Mouse (Mus musculus) ovary, postnatal 36 days (tissue): Measurements from ENCODE around the gene Rarg.

Experiments
- DNase-seq: peaks from one replicate; pipeline ENCODE4 v3.0.0; 2022; ENCODE audit warnings: low spot score, mixed read lengths

Gene Rarg

GRCm38 (mm10) chr15:102257202-102258075 is at the start of gene Rarg:
Gene Rarg (minus strand): TSS chr15:102257517.
- DNase-seq = peak; percentile 62

DNA sequence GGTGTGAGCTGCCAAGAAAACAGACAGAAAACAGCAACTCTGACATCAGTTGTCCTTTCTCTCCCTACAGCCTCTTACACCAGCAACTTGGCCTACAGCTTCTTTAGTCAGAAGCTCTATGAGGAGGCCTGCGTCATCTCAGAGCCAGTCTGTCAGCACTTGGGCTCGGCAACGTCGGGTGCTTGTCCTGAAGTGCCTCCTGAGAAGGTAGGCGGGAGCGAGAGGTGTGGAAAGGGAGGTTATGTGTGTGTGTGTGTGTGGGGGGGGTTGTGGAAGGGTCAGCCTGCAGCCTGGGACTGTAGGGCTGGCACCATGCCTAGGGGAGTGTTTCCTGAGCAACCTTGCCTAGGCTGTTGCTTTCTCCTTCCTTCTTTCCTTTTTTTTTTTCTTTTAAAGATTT is 45.2 kb upstream of the Rarg start:
- no peak for DNase-seq

GRCm38 (mm10) chr15:102296368-102297006 is 39.2 kb upstream of the Rarg start:
- DNase-seq = no peak

DNA sequence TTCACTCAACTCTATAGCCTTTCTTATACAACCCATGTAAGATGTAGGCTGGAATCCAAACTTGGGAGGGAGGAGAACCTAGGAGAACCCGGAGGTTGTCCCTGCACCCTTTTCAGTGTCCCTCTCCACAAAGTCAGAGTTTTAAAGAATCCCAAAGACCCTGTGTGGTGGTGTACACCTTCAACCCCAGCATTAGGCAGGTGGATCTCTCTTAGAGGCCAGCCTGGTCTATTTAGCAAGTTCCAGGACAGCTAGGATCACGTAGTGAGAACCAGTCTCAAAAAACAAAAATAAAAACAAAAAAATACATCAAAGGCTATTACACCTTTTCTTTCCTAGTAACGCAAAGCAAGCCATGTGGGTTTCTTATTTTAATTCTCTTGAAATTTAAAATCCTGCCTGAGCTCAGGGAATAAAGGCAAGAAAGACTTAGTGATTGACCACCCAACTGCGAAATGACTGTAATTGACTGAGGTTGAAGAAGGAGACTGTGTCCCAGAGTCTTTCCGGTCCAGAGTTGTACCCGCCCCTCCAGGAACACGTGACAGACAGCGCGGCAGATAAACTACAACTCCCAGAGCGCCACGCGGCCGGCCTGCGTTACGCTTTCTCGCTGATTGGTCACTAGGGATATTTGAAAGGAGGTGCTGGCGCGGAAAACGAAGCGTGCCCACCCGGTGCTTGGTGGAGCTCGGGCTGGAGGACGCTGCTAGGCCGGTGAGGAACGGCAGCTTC is 38.5 kb upstream of the Rarg start, which contains the start of gene Espl1:
Gene Espl1, plus strand, starts transcription at position 634 of the 735 bp plus-strand sequence.
- DNase-seq = peak; percentile 90

- DNase-seq = no peak
These were observed 30.1 kb upstream of the Rarg start for GRCm38 (mm10) chr15:102287395-102287794.

DNA sequence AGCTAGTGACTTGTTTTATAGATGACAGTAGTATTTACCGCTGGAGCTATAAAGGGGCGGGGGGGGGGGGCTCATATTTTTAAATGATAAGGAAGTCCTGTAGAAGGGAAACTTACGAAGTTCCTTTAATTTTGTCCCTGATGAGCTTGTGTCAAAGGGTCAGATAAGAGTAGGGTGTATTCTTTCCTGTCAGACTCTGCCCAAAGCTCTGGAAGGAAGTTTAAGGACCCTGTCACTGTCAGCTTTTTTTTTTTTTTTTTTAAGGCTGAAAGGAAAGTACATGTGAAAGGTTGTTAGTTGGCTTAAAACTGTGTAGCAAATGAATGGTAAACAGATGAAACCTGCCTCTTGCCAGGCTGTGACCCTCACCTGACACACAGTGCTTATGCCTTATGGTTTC is 26.3 kb upstream of the Rarg start:
- no peak for DNase-seq

DNA sequence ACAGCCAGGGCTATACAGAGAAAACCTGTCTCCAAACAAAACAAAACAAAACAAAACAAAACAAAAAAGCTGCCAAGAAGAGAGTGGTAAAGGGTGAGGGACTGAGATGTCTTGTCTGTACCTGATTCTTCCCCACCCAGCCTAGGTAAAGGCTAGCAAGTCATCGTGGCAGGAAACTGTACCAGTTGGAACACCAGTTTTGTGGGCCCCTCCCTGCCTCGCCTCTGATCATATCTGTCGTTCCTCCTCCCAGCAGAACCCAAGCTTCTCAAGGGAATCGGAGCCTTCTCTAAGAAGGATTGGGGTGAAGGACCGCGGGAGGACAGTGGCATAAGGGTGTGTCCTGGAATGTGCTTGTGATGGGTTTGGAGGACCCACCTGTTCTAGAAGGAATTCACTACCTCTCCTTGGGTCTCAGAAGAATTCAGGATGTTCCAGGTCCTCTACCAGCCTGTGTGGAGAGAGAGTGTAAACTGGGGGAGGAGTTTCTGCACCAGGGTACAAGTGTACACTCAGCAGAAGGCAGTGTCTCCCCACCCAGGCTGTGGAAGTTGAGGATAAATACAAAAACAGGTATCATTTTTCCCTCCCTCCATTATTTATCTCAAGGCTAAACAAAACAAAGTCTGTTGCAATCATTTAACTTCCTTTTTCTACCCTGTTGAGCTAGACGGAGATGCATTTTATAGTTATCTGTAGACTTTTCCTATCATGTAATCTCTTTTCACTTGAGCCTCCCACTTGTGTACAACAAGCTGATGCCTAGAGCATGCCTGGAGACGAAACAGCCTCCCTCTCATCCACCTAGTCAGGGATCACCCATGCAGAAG is 25.4 kb upstream of the Rarg start:
- DNase-seq = no peak

DNA sequence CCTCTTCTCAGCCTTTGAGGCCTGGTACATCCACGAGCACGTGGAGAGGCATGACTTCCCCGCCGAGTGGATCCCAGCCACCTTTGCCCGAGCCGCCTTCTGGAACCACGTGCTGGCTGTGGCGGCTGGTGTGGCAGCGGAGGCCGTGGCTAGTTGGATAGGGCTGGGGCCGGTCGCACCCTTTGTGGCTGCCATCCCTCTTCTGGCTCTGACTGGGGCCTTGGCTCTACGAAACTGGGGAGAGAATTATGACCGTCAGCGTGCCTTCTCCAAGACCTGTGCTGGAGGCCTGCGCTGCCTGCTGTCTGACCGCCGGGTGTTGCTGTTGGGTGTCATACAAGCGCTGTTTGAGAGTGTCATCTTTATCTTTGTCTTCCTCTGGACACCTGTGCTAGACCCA is 23.3 kb upstream of the Rarg start:
- DNase-seq = no peak

DNA sequence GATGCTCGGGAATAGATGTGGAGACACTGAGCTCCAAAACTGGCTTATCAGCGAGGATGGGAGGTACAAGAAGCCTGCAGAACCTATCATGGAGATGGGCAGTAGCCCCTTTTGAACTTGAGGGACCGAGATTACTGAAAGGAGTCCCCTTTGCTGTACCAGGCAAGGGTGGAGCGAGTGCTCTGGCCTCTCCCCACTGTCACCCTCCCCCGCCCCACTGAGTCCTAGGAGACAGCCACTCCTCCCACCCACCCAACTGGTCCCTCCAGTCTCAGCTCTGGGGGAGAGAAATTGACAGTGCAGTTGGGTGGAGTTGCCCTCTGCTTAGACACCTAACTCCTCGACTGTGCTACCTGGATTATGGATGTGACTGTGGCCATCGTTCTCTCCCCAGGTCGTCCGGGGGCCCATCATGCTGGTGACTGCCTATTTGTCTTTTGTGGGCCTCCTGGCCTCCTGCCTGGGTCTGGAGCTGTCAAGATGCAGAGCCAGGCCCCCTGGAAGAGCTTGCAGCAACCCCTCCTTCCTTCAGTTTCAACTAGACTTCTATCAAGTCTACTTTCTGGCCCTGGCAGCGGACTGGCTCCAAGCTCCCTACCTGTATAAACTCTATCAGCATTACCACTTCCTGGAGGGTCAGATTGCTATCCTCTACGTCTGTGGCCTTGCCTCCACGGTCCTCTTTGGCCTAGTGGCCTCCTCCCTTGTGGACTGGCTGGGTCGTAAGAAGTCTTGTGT is 22.6 kb upstream of the Rarg start:
- DNase-seq = no peak

DNA sequence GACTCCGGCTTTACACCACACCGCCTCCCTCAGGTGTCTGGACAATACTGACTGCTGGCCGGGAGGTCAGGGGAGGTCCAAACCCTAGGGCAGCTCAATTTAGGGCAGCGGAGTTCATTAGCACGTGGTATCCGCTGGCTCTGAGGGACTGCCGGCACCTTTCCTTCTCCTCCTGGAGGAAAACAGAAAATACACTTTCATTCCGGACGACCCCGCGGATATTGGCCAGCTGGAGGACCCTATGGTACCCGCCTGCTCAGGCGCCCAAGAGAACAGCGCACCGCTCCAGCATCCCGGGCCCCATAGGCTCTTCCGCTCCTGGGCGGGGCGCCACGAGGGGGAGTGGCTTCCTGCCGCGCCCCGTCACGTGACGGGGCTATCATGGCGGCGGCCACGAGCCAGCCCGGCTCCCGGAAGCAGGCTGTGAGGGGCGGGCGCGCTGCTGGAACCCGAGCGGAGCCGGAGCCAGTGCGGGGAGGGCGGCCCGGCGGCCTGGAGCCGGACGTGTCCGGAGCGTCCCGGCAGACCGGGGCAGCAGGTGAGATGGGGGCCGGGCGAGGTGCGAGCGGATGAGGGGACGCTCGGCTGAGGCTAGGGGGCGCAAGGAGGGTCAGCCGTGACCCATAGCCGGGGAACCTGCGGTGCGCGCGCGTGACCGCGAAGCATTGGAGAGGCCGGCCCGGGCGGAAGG is 21.9 kb upstream of the Rarg start, which contains the start of gene Mfsd5:
Gene Mfsd5, plus strand, starts transcription at position 363 of the 691 bp plus-strand sequence.
- peak; percentile 90 for DNase-seq

DNA sequence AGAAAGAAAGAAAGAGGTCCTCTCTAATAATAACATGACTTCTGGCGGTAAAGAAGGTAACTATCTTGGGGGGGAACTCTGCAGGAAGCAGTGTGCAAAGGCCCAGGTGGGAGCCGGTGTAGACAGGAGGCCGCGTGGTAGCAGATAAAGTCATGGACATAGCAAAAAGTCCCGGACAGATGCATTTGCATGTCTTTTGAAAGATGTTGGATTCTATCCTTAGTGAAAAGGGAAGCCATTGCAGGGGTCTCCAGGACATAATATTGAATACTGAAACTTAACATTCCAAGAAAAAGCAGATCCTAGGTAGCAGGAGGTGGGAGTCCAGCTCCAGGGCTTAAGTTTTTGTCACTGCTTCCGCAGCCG is 21.4 kb upstream of the Rarg start:
- DNase-seq = no peak

GRCm38 (mm10) chr15:102273982-102274716 is 16.8 kb upstream of the Rarg start:
- no peak for DNase-seq

DNA sequence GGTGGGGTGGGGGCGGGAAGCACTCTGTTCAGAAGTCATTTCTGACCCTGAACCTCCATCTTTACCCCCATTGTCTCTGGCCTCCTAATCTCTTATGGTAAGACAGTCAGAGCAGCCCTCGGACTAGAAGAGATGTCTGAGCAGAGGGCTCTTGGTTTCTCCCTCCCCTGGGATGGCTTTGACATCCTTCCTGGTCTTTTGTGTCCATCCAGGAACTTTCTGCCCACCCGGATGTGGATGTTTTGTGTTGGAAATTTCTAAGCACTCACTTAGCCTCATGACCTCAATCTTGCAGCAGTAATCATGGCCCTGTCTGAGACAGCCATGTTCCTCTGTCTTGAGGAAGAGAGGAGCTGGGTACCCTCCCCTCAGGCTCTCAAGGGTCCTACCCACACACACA is 14.1 kb upstream of the Rarg start:
- DNase-seq = no peak

GRCm38 (mm10) chr15:102270274-102270960 is 13.1 kb upstream of the Rarg start, which contains the start of gene Gm9918:
Gene Gm9918 (plus strand): TSS chr15:102270563.
- DNase-seq = no peak

- no peak for DNase-seq
These were observed 8.2 kb upstream of the Rarg start for GRCm38 (mm10) chr15:102265548-102265947.

DNA sequence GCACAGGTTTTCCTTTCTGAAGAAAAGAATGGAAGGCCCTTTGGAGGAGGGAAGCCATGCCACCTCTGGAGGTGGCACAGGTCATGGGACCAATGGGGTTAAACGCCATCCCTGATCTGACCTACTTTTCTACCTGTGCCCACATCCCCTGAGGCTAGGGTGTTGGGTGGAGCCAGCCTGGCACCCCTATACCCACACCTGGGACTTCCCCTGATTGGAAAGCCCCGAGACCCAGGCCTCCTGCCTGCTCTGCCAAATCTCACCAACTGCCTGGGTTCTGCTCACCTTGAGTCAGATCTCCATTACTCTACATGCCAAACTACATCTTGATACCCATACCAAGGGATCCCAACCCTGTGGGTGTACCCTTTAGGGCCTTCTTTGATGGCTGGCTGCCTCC is 5.7 kb upstream of the Rarg start:
- no peak for DNase-seq

- DNase-seq = no peak
These were observed 5.3 kb upstream of the Rarg start for GRCm38 (mm10) chr15:102262582-102262981.

GRCm38 (mm10) chr15:102258581-102259253 is 1.4 kb upstream of the Rarg start:
- no peak for DNase-seq
